Mouse (Mus musculus): ENCODE data around the gene Dnah2.
A peak's percentile ranks its signal among the peaks of the same experiment; 100 is the strongest.

- TF ChIP-seq POLR2A (IDR thresholded peaks at IDR 0.05; ENCODE audit: borderline replicate concordance, control insufficient read depth, low read depth, low read length) (no peak), CTCF (IDR thresholded peaks at IDR 0.05; ENCODE audit: control insufficient read depth, insufficient read depth, low read length) (peak; percentile 37; the same call in 1 of the 2 replicates)
Observed at GRCm38 (mm10) chr11:69390400-69391034, 158.4 kb downstream of the Dnah2 start.
